Mouse (Mus musculus): ENCODE data around the gene Ptbp2.

Ptbp2 gene

DNA sequence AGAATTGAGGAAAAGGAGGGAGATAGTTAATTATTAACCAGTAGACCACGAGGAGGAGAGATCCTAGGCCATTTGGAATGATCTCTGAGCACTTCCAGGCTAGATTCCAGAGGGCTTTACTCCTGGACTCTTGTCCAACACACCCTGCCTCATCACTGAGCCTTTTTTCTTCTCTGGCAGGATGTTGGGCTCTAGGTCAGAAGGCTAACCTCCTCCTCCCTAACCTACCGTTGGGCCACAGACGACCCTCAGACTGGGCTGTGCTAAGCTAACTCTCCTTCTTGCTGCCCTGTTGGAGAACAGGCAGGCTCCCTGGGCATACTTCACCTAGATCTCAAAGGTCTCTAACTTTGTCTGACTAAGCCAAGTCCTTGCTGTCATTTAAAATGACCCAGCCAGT is 82.8 kb downstream of the Ptbp2 start:
- no peak for DNase-seq (ENCODE audit: low read depth, low spot score)

DNA sequence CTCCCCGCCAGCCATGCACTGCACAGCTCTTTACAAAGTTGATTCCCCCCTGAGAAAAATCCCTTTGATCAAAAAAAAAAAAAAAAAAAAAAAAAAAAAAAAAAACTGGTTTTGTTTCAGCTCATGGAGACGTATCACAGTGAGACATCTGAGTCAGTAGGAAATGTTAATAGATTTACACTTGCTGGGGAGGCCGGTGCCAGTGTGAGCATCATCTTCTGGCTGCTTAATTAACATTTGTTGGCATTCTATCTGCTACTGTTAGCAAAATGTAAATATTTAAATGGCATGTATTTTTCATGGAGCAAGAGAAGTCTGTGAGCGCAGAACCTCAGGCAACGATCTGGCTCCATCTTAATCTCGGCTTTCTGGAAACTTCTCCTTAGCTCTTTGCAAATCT is 99.5 kb downstream of the Ptbp2 start:
- DNase-seq (ENCODE audit: low read depth, low spot score): no peak
